Mouse (Mus musculus): ENCODE measurements around the gene Kank4. TPM values are rescaled to one million over a fixed set of nuclear protein-coding genes. Genes with fewer than 3 reads are reported as not detected.
"Not testable (repeated sequence)": the region's sequence is repeated elsewhere in the genome, so short reads cannot be mapped to it uniquely, and the experiment has no call there.

Gene Kank4
- total RNA-seq, 2 experiments from 2014 or later: 2.3 to 3.3 TPM

- no peak for DNase-seq
Measured at GRCm38 (mm10) chr4:98776721-98777427, 40.5 kb downstream of the Kank4 start.

- no peak for DNase-seq
Measured at GRCm38 (mm10) chr4:98773785-98774184, 43.6 kb downstream of the Kank4 start.

GRCm38 (mm10) chr4:98767134-98768133, 49.9 kb downstream of the Kank4 start:
- no peak for DNase-seq

GRCm38 (mm10) chr4:98758872-98759518, 58.3 kb downstream of the Kank4 start:
- DNase-seq: no peak

- DNase-seq: no peak
Measured at GRCm38 (mm10) chr4:98758012-98758821, 59.1 kb downstream of the Kank4 start.

GRCm38 (mm10) chr4:98756141-98756540, 61.2 kb downstream of the Kank4 start:
- DNase-seq: no peak

- DNase-seq: no peak
Measured at GRCm38 (mm10) chr4:98754456-98754855, 62.9 kb downstream of the Kank4 start.

- no peak for DNase-seq
Measured at GRCm38 (mm10) chr4:98743906-98744210, 73.5 kb downstream of the Kank4 start.

GRCm38 (mm10) chr4:98743209-98743905, 74.0 kb downstream of the Kank4 start:
- DNase-seq: no peak

- DNase-seq: no peak
Measured at GRCm38 (mm10) chr4:98739753-98740152, 77.6 kb downstream of the Kank4 start.

GRCm38 (mm10) chr4:98733660-98734059, 83.7 kb downstream of the Kank4 start:
- no peak for DNase-seq

GRCm38 (mm10) chr4:98728716-98729115, 88.6 kb downstream of the Kank4 start:
- no peak for DNase-seq

- DNase-seq: no peak
Measured at GRCm38 (mm10) chr4:98727959-98728347, 89.4 kb downstream of the Kank4 start.

GRCm38 (mm10) chr4:98727295-98727958, 89.9 kb downstream of the Kank4 start:
- DNase-seq: no peak

- no peak for DNase-seq
Measured at GRCm38 (mm10) chr4:98726590-98727237, 90.6 kb downstream of the Kank4 start, which contains the start of gene L1td1. Gene L1td1 (plus strand): TSS chr4:98726734.

GRCm38 (mm10) chr4:98725439-98725838, 91.9 kb downstream of the Kank4 start:
- DNase-seq: no peak

GRCm38 (mm10) chr4:98724682-98725081, 92.7 kb downstream of the Kank4 start:
- not testable (repeated sequence) for DNase-seq

- peak; percentile 36 to 44 for DNase-seq
Measured at GRCm38 (mm10) chr4:98722454-98722853, 94.9 kb downstream of the Kank4 start.

- no peak for DNase-seq
Measured at GRCm38 (mm10) chr4:98718547-98718917, 98.8 kb downstream of the Kank4 start.
